Mouse (Mus musculus) olfactory bulb, adult 2 months (tissue): Measurements from ENCODE around the gene Vstm2b.

Source experiments
- CTCF ChIP-seq: fragments of 200-500 bp; IDR thresholded peaks from 2 replicates; pipeline ENCODE4 v1.5.1; 2012; ENCODE audit warnings: low read depth, mild to moderate bottlenecking, low read length, moderate library complexity; ENCODE audit not compliant: insufficient read depth
- POLR2A ChIP-seq: fragments of 200-500 bp; IDR thresholded peaks from 2 replicates; pipeline ENCODE4 v1.6.1; 2012; ENCODE audit warnings: mild to moderate bottlenecking, low read depth, low read length, moderate library complexity; ENCODE audit not compliant: insufficient read depth

DNA sequence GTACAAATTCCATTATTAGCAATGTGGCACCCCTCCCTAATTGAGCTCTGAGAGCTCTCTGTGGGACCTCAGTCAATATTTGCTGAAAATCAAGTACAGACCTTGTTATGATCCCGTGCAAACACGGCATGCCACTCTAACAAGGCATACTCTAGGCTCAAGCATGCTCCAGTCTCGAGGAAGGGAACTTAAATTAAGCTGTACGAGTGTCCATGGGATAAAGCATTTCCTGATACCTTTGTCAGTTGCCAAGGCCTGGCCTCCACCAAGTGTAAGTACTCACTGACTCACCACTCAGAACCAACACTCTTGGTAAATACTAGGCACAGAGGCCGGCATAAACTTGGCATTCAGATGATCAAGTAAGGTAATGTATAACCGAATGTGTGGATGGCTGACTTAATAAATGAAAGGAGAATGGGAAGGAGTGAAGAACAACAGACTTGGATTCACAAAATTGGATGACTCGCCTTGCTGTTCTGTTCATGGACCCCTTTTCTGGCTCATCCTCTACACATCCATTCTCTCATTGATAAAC, 42.0 kb upstream of the Vstm2b start:
- TF ChIP-seq CTCF = no peak
- TF ChIP-seq POLR2A = no peak
